Mouse (Mus musculus) ovary, adult 2 months (tissue): ENCODE measurements around the gene Krtap19-9b. TPM values are rescaled to one million over a fixed set of nuclear protein-coding genes. Genes with fewer than 3 reads are reported as not detected.

ENCODE experiments used
- polyA plus RNA-seq: library from polyadenylated mRNA; depleted of rRNA; stranded (reverse); fragments of >200 nt; gene quantifications from 2 replicates; pipeline ENCODE4 v1.2.3, GENCODE M21; 2012; rRNA removed

Gene Krtap19-9b
- polyA plus RNA-seq: not detected in 2 replicates

GRCm38 (mm10) chr16:88932165-88932564 is at the start of gene Krtap19-9b:
Gene Krtap19-9b (minus strand): TSS chr16:88932265.

DNA sequence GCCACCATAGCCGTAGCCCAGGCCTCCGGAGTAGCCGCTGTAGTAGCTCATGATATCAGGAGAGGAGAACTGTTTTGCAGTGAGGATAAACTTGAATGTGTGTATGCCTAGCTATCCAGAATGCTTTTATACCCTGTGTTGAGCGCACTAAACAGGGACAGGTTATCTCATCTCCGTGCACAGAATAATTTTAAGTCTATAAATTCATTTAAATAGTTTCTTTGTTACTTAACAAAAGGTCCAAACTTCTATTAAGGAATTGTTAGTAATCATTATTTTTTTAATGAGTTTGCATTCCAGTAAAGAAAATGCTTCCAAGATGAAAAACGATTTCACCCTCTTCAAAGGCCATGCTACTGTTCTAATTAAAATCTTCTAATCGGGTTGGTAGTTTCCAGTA is 30.7 kb upstream of the Krtap19-9b start, which contains the start of gene Krtap16-3:
Gene Krtap16-3 (minus strand): TSS at position 101 of the 400 bp plus-strand sequence.

GRCm38 (mm10) chr16:88896357-88896756 is 35.7 kb downstream of the Krtap19-9b start, which contains the start of gene Krtap19-5:
Gene Krtap19-5 (minus strand): TSS chr16:88896457.

DNA sequence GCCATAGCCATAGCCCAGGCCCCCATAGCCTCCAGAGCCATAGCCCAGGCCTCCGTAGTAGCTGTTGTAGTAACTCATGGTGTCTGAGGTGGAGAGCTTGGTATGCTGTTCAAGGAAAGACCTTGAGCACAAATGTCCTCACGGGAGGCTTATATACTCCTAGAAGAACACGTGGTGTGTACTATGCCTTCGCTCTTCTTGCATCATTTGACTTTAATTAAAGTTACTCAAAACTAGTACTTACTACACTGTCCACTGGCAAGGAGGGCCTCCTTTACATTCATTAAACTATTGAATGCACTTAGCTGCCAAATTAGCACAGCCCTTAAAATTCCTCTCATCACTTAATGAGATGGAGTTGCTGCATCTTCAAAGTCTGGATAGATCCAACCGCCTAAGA is 47.1 kb downstream of the Krtap19-9b start, which contains the start of gene Krtap19-4:
Gene Krtap19-4 (minus strand): TSS at position 101 of the 400 bp plus-strand sequence.

Other genes starting within 250 kb of the Krtap19-9b start
- gene 2310061N02Rik, start 224.3 kb downstream of the Krtap19-9b start, polyA plus RNA-seq: not detected in 2 replicates
- gene Krtap13-1, start 203.4 kb downstream of the Krtap19-9b start, polyA plus RNA-seq: not detected in 2 replicates
- gene Krtap13, start 180.6 kb downstream of the Krtap19-9b start, polyA plus RNA-seq: not detected in 2 replicates
- gene 2310034C09Rik, start 173.4 kb downstream of the Krtap19-9b start, polyA plus RNA-seq: not detected in 2 replicates
- not detected in 2 replicates for gene 2310057N15Rik, start 158.1 kb downstream of the Krtap19-9b start, polyA plus RNA-seq
- gene Gm5965, start 154.4 kb downstream of the Krtap19-9b start, polyA plus RNA-seq: not detected in 2 replicates
- gene Gm20741, start 120.0 kb downstream of the Krtap19-9b start, polyA plus RNA-seq: not detected in 2 replicates
- gene Krtap15, start 112.0 kb downstream of the Krtap19-9b start, polyA plus RNA-seq: not detected in 2 replicates
- not detected in 2 replicates for gene Krtap14, start 106.1 kb downstream of the Krtap19-9b start, polyA plus RNA-seq
- gene Krtap19-1, start 62.9 kb downstream of the Krtap19-9b start, polyA plus RNA-seq: not detected in 2 replicates
- not detected in 2 replicates for gene Krtap19-2, start 58.0 kb downstream of the Krtap19-9b start, polyA plus RNA-seq
- not detected in 2 replicates for gene Krtap19-3, start 54.2 kb downstream of the Krtap19-9b start, polyA plus RNA-seq
- not detected in 2 replicates for gene Krtap19-4, start 47.2 kb downstream of the Krtap19-9b start, polyA plus RNA-seq
- not detected in 2 replicates for gene Krtap19-5, start 35.8 kb downstream of the Krtap19-9b start, polyA plus RNA-seq
- gene Krtap16-3, start 30.6 kb upstream of the Krtap19-9b start, polyA plus RNA-seq: not detected in 2 replicates
- not detected in 2 replicates for gene Krtap22-2, start 78.5 kb upstream of the Krtap19-9b start, polyA plus RNA-seq
- gene Gm10229, start 83.0 kb upstream of the Krtap19-9b start, polyA plus RNA-seq: not detected in 2 replicates
- not detected in 2 replicates for gene Krtap6-1, start 99.4 kb upstream of the Krtap19-9b start, polyA plus RNA-seq
- not detected in 2 replicates for gene Gm10228, start 109.2 kb upstream of the Krtap19-9b start, polyA plus RNA-seq
- gene Krtap6-5, start 115.6 kb upstream of the Krtap19-9b start, polyA plus RNA-seq: not detected in 2 replicates
- gene 1110025L11Rik, start 131.7 kb upstream of the Krtap19-9b start, polyA plus RNA-seq: not detected in 2 replicates
- gene Krtap6-3, start 151.8 kb upstream of the Krtap19-9b start, polyA plus RNA-seq: not detected in 2 replicates
- gene Gm6358, start 208.6 kb upstream of the Krtap19-9b start, polyA plus RNA-seq: not detected in 2 replicates
- not detected in 2 replicates for gene Gm10061, start 218.8 kb upstream of the Krtap19-9b start, polyA plus RNA-seq
- gene Gm9789, start 225.7 kb upstream of the Krtap19-9b start, polyA plus RNA-seq: not detected in 2 replicates
- not detected in 2 replicates for gene Gm7735, start 237.2 kb upstream of the Krtap19-9b start, polyA plus RNA-seq
- not detected in 2 replicates for gene 1110057P08Rik, start 242.5 kb upstream of the Krtap19-9b start, polyA plus RNA-seq